Mouse (Mus musculus): ENCODE results near the gene Prpsap1. TPM values are rescaled to one million over a fixed set of nuclear protein-coding genes. Genes with fewer than 3 reads are reported as not detected.
A peak's percentile ranks its signal among the peaks of the same experiment; 100 is the strongest.

Prpsap1 gene
- 81.1 and 81.8 TPM in 2 replicates for total RNA-seq (2021)
- long read RNA-seq, experiment 1, transcript Prpsap1-201 (10 exons, 1,841 nt), result major isoform, 147 of 168 reads
- long read RNA-seq, experiment 1, partial matches to known transcripts, result 4 of 168 reads
- long read RNA-seq, experiment 1, other reads (novel, unspliced or antisense), result 12 of 168 reads
- long read RNA-seq, experiment 2, transcript Prpsap1-201 (10 exons, 1,841 nt), result major isoform, 76 of 90 reads
- long read RNA-seq, experiment 2, partial matches to known transcripts, result 2 of 90 reads
- long read RNA-seq, experiment 2, other reads (novel, unspliced or antisense), result 9 of 90 reads

DNA sequence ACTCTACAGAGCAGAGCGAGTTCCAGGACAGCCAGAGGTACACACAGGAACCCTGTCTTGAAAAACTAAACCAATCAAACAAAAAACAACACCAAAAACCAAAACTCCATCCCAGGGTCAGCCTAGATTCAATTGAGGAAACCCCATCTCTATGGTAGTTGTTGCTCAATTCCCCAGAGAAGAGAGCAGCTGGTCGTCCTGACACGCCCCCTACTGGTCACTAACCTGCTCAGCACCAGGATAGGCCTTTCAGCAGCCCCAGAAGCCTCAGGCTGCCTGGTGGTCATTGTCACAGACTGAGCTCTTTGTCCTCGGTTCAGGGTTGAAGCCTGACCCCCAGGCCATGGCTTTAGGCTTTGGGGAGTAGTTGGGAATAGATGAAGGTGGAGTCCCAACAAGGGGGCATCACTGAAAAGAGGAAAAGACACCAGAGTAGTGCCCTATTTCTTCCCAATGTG is at the start of gene Prpsap1:
Gene Prpsap1 (minus strand): TSS at position 408 of the 458 bp plus-strand sequence.
- DNase-seq, result peak; percentile 77

DNA sequence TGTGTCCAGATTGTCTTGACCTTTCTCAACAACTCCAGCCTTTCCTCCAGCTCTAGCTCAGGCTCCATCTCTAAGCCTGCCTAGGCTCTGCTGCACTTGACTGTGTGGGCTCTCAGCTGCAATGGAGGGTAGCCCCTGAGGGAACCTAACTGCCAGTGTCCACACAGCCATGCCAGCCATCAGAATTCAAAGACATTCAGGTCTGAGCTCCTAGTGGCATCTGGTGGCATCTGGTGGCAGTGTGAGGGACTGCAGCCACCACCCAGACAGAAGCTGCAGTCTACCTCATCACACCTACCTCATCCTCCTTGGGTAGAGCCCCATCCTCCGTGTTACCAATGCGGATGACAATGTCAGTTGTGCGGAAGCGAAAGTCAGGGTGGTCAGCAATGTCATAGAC is 49.1 kb upstream of the Prpsap1 start:
- DNase-seq, result peak; percentile 58

DNA sequence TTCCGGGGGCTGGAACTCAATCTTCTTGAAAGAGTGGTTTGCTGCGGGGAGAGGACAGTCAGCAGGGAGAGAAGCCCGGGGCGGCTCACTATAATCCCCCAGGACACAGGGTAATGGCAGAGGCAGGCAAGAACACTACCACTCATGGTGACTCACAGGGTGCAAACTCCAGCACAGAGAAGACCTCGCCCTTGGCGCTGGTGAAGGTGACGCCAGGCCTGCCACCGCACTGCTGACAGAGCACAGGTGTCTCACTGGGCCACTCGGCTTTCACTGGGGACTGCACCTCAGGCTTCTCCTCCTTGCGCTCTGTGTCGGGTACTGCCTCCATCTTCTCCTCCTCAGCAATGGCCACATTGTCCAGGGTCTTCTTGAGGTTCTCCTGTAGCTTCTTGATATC is 47.2 kb upstream of the Prpsap1 start:
- DNase-seq, result no peak

DNA sequence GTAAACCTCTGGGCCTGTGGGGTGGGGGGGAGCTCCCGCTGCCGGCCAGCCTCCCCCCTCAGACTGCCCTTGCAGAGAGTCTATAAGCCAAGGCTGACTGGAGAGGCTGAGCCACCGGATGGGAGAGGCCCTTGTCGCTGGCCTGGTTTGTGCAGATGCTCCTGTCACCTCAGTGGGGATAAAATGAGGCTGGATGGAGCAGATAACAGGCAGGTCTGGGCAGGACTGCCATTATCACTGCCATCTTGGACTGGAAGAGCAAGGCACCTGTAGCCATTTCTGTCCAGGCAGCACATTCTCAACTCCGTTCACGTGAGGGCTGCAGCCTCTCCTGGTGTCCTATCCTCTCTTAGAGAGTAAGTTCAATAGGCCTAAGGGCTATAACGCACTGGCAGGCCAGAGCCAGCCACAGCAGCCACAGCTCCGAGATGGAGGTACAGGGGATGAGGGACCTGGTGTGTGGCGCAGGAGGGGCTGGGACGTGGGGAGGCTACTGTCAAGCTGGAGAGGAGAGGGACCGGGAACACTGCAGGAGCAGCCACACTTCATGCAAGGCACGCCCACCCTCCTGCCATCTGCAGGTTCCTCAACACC is 44.2 kb upstream of the Prpsap1 start:
- no peak for DNase-seq

DNA sequence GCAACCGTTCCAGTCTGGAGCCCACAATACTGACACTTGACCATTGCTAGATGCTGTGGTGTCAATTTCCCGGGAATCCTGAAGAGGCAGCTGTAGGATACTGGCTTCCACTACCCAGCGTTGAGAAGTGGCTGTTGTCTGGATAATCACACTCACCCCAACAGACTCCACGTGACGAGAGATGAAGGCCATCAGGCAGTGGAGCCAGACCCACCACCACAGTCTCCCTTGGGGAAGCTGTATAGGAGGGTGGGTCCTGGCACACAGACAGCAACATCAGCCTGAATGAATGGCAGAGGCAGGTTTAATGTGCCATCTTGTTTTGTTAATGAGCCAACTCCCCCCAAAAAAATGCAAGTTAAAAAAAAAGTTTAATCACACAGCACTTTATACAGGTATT is 43.4 kb upstream of the Prpsap1 start:
- no peak for DNase-seq

DNA sequence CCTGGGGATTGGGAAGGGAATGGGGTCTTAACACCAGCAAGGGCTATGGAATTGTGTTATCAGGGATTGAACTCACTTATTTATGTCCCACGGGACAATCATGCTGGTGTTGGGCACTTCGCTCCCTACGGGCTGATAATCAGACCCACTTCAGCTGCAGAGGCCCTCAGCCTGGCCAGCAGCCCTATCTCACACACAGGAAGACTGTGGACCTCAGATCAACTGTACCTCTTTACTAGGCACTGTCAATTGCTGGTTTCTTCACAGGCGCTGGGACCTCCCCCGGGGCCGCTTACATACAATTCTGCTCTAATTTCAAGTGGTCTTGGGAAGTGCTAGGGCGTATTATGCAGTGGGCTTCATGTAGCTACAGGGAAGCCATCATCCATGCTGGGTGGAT is 42.7 kb upstream of the Prpsap1 start:
- DNase-seq, result no peak

DNA sequence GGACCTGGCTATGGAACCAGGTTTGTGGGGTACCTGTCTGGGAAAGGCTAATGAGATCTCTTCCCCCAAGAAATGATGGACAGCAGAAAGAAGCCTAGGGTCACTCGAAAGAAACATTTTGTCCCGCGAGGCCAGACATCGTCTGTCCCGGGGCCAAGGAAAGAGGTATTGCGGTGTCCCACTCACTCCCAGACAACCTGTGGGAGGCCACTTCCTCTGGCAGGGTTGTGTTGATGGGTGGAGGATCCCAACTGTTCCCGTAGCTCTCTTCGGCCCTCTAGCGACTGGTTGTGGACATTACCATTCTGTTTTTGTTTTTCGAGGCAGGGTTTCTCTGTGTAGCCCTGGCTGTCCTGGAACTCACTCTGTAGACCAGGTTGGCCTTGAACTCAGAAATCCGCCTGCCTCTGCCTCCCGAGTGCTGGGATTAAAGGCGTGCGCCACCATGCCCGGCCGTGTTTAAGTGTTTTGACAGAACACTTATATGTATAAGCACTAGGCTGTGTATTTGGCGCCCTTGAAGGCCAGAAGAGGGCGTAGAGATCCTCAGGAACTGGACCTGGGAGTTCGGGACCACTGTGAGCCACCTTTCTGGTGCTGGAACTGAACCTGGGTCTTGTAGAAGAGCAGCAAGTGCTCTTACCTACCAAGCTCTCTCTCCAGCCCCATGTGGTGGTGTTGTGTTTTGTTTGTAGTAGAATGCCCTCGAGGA is 40.3 kb upstream of the Prpsap1 start:
- peak; percentile 81 for DNase-seq

DNA sequence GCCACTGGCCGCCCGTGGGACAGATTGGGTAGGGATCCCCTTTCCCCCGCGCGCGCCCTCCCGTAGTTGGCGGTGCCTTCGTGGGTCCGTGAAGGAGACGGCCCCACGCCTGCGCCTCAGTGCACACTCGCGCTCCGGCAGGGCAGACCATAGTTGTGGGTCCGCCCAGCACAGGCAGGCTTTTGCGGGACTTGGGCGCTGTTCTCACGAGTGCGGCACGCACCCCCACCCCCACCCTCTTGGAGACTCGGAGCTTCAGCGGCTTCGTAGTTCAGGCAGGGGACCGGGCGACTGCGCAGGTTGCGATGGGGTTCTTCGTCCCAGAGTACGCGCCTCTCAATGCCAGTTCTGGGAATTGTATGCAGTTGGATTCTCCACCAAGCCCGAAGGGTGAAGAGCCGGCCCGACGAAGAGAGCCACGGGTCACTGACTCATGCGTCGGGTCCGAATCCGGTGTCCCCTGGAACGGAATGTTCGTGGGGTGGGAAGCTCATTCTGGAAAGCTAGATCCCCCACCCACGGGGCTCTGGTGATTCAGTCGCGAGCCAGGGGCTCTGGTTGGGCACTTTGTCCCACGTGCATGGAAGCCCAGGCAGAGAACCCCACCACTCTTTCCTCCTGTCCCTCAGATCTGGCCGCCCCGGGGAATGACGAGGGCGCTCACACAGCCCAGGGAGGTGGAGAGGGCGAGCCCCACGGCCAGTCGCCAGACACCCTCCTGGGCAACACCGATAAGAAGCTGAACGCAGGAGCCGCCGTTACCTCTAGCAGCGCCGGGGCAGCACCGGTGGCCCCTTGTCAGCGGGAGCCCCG is 39.5 kb upstream of the Prpsap1 start:
- peak; percentile 44 for DNase-seq

DNA sequence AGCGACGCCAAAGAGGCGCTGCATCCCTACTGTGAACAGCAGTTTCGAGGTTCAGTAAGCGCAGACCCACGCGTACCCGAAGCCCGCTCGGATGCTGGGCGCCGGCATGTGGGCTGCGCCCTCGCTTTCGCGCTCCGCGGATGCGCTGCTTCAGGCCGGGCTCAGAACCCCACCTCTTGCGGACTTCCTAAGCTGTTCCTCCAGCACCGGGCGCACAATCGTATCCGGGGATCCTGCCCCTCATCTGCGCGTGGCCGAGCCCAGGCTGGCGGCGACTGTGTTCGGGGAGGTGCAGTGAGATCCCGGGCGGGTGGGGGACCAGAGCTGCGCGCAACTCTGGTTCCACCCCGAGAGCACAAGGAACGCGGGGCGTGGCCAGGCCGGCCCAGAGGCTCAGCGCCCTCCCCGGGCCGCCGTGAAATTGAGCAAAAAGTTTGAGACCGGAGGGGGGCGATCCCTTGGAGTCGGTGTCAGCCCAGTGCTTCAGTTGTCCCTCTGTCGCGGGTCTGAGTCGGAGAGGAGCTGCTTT is 38.9 kb upstream of the Prpsap1 start:
- peak; percentile 78 for DNase-seq

DNA sequence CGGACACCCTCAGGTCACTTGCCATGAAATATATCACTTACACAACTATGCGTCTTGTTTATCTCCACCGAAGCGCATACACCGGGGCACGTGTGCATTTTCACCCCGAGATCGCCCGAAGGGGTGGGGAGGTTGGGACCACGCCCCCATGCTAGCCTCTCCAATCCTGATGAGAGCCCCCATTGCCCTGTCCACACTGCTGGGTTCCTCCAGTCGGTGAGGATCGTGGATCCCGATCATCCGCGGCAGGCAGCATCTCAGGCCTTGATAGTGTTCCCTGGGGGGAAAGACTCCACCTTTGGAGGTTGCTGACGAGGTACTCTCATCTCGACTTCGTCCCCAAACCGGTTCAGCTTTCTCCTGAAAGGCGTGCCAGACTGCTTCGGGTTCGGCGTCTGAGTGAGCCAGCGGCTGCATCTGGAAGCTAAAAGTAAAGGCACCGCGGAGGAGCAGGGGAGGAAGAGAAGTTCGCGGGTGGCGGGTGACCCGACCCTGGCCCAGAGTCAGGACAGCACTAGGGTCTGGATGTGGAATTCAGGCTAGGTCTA is 38.3 kb upstream of the Prpsap1 start:
- no peak for DNase-seq

DNA sequence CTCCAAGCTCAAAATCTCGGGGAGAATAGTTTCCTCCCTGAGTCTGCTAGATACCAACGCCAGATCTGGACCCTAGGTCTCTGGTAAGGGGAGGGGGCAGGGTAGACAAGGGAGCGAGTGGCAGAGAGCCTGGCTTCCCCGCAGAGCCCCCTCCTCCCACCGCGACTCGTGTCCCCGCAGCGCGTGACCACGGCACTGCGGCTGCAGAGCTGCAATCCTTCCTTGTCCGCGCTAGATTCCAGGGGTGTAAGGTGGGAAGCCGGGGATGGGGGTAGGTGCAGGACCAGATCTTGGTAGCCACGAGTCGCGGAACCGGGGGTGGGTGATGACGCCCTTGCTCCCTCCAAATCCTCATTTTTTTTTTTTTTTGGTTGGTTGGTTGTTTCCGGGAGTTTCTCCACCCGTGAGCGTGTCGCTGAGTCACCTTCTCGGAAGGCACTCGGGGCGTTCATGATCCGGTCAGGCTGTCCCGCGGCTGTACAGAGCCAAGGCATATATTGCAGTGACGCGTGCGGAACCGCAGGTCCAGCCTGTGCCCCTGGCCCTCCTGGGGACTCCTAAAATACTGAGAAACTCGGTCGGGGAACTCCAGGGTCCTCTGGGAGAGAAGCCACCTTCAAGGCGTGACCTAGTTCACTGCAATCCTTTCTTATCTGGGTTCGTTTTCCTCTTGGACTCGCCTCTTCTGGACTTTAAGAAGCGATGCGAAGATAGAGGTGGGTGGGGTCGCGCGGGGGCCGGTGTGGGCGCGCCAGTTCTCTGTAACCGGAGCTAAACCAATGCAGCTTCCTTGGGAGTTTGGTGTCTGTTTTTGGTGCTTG is 37.6 kb upstream of the Prpsap1 start:
- no peak for DNase-seq

DNA sequence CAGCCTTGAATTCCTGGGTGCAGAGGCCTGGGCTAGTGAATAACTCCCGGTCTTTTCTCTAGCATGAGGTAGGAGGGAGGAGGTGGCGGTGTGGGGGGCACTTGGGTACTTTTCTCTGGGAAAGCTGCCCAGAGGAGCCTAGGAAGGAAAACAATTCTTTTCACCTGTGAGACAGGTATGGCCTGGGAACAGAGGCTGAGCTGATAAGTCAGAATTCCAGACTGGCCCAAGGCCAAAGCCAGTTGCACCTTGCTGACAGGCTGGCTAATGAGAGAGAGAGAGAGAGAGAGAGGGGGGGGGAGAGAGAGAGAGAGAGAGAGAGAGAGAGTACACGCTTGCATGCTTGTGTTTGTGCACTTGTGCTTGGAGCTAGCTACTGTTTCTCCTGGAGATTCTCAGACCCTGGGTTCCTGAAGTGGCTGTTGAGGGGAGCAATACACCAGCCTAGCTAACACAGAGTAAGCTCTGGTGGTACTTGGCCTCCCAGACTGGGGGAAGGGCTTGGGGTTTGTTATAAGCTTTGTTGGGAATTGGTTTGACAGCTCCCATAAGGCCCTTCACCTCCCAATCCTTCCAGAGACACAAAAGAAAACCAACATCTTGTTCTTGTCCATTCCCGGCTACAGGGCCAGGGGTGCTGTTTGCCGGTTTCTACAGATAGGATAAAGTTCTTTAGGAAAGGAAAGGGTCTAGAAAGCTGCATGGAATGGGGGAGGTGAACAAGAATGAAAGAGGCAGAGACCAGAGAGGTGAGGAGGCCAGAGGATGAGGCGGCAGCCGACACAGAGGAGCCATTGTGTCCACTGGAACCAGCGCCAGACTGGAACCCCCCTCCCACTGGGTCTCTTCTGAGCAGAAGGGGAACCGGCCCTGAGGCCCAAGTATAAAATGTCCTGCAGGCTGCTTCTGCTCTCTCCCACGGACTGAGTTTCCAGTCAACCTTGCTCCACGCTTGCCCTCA is 36.5 kb upstream of the Prpsap1 start, which contains the start of gene Sphk1:
Gene Sphk1 (plus strand): TSS at position 739 of the 961 bp plus-strand sequence.
- no peak for DNase-seq

DNA sequence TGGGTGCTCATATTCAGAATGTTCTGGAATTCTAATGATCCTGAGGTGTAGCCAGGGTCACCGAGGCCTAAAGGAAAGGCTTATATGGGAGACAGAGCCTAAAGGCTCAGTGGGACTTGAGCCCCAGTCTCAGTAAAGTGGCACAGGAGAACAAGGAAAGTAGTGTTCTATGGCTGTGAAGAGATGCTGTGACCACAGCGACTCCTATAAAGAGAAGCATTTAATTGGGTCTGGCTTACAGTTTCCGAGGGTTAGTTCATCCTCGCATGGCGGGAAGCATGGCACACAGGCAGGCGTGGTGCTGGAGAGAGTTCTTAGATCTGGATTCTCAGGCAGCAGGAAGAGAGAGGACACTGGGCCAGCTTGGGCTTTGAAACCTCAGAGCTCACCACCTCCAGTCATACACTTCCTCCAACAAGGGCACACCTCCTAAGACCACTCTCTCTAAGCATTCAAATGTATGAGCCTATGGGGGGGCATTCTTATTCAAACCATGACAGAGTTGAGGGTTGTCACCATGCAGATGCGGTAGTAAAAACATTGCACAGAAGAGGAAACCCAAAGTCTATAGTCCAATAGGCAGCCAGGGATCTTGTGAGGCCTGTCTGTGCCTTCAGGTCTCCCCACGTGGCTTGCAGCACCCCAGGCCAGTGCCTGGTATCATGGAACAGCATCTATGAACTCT is 34.8 kb upstream of the Prpsap1 start:
- DNase-seq, result no peak

DNA sequence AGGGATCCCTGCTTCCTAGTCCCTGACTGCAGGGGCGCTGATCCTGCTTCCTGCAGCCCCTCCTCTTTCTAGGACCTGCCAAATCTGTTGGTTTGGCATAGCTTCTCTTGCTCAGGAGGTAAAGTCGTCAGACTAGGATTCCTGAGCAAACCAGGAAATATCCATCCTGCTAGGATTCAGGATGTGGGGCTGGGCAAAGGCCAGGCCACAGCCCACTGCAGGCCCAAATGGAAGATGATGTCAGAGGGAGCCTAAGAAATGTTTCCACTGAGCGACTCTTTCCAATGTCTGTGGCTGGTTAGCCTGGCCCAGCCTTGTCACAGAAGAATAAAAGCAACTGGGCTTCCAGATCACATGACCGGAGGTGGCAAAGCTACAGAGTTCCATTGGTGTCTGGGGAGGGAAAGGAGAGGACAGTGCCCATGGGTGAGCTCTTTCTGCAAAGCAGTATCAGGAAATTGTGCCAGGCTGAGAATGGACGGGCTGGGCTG is 29.7 kb upstream of the Prpsap1 start:
- DNase-seq, result no peak

DNA sequence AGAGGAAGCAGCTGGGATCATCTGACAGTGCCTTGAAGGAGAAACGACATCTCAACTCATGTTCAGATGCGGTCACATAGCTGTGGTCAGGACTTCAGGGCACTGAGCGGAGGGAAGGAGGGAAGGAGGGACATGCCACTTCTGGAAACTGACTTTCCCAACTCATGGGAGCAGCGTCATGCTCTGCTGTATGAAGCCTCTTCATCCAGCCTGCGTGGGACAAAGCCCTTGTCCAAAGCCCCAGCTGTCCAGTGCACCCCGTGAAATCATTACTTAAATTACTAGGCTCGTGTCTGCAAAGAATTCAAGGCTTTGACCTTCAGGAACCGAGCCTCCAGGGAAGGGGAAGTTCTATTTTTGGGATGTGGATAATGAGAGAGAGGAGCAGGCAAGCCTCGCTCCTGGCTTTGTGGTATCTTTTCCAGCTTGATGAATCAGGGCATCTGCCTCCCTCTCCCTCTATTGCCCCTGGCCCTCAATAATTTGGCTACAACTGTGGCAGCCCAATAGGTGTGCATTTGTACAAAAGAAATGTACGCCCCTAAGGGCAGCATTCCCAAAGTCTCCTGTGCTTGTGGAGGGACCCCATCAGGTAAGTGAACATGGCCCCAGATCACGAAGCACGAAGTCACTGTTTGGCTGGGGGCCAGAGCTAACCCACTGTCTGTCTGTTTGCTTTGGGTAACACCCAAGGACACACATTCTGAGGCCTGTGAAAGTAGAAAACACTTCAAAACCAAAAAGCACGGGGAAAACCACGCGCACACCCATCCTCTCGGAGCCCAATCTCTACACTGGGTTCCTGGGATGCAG is 29.1 kb upstream of the Prpsap1 start:
- DNase-seq, result peak; percentile 58

DNA sequence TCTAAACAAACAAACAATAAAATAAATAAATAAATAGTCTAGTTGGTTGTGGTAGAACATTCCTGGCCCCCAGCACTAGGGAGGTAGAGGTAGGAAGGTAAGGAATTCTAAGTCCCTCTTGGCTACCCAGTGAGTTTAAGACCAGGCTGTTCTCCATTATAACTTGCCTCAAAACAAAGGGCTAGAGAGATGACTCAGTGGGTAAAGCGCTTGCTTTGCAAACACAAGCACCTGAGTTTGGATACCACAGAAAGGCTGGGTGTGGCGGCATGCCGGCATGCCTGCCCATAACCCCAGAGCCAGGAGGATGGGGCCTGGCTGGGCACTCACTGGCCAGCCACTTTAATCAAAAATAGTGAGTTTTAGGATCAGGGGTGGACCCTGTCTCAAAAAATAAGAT is 28.0 kb upstream of the Prpsap1 start:
- no peak for DNase-seq

DNA sequence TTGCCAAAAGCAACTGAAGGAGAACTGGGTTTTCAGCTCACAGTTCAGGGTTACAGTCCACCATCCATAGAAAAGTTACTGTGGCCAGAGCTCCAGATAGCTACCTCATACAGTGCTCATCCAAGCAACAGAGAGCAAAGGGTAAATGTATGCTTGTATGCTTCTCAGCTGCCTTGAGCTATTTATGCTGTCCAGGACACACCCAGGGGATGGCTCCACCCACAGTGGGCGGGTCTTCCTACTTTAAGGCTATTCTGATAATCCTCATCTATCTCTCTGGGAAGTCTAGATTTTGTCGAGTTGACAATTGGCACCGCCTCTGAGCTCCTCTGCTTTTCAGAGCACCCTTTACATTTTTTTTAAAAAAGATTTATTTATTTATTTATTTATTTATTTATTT is 27.1 kb upstream of the Prpsap1 start:
- no peak for DNase-seq

DNA sequence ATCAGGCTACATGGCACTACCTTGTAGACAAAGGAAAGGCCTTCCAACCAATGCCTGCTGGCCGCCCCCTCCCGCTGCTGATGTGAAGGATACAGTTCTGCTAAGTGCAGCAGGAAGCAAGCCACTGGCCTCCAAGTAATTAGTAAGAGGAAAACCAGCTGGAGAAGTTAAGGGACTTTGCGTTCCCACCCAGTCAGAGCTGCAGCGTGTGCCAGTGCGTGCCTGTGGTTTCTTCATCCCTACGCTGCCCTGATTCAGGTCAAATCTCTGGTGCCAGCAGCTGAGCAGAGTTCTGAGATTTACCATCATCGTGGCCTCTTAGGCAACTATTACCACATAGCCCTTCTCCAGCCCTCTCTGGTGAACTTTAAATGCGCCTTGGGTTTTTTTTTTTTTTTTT is 24.5 kb upstream of the Prpsap1 start:
- peak; percentile 63 for DNase-seq
